Mouse (Mus musculus) forebrain, embryonic 10.5 days (tissue): ENCODE data around the gene Atrip. TPM values are rescaled to one million over a fixed set of nuclear protein-coding genes. Genes with fewer than 3 reads are reported as not detected.

Experiments used
- DNase-seq: peaks from one replicate; pipeline ENCODE4 v3.0.0-alpha.2; 2017; ENCODE audit warnings: low spot score; ENCODE audit errors: extremely low spot score
- H3K27ac ChIP-seq: fragments of 300-500 bp; sonication (generic); 2 replicates; pipeline ENCODE4 v1.5.1; 2016; ENCODE audit warnings: mild to moderate bottlenecking
- H3K27me3 ChIP-seq: fragments of 300-500 bp; sonication (generic); 2 replicates; pipeline ENCODE4 v1.6.1; 2016; ENCODE audit warnings: mild to moderate bottlenecking; ENCODE audit not compliant: poor library complexity, severe bottlenecking
- H3K36me3 ChIP-seq: fragments of 300-500 bp; sonication (generic); replicated peaks from 2 replicates; pipeline ENCODE4 v1.6.1; 2016; ENCODE audit warnings: mild to moderate bottlenecking, moderate library complexity
- H3K4me1 ChIP-seq: fragments of 300-500 bp; sonication (generic); 2 replicates; pipeline ENCODE4 v1.6.1; 2016
- H3K4me3 ChIP-seq: fragments of 300-500 bp; sonication (generic); 2 replicates; pipeline ENCODE4 v1.5.1; 2016; ENCODE audit warnings: mild to moderate bottlenecking, moderate library complexity
- H3K9me3 ChIP-seq: fragments of 300-500 bp; sonication (generic); 2 replicates; pipeline ENCODE4 v1.6.1; 2016; ENCODE audit warnings: mild to moderate bottlenecking, moderate library complexity
- WGBS: fragments of 180-500 bp; shearing (Covaris S2); methylation state at CpG from one replicate; pipeline ENCODE4 v1.1.7; 2016; 5-methylcytosine and 5-hydroxymethylcytosine counted together
- polyA plus RNA-seq: library from polyadenylated mRNA; unstranded; fragments of >200 nt; fragmentation: Nextera tagmentation; extraction: Ambion mirVana; gene quantifications from 2 replicates; pipeline ENCODE4 v1.2.1, GENCODE M21; 2016

Atrip gene
- polyA plus RNA-seq, 1 experiment from 2014 or later: 34.9 TPM

GRCm38 (mm10) chr9:109053366-109053765, 20.6 kb downstream of the Atrip start:
- H3K27ac ChIP-seq: no peak overlapping the region
- H3K27me3 ChIP-seq: no peaks in the 10 kb centered on the region
- peaks cover 25% of the 10 kb centered on the region for H3K4me1 ChIP-seq
- H3K9me3 ChIP-seq: no peaks in the 10 kb centered on the region
- peaks cover 25% of the 10 kb centered on the region for H3K36me3 ChIP-seq
- WGBS: 80% methylated on average over 3 of the region's 3 CpGs
- H3K4me3 ChIP-seq: no peak overlapping the region
- no peak for DNase-seq

GRCm38 (mm10) chr9:109052490-109053260, 21.2 kb downstream of the Atrip start:
- Histone ChIP-seq H3K9me3 (no peaks in the 10 kb centered on the region), H3K36me3 (peaks cover 18% of the 10 kb centered on the region), H3K27ac (no peak overlapping the region), H3K4me1 (peaks cover 25% of the 10 kb centered on the region), H3K4me3 (no peak overlapping the region), H3K27me3 (no peaks in the 10 kb centered on the region)
- WGBS: 88% methylated on average over 9 of the region's 9 CpGs
- DNase-seq: no peak

GRCm38 (mm10) chr9:109051651-109052489, 22.1 kb downstream of the Atrip start:
- peaks cover 25% of the 10 kb centered on the region for H3K4me1 ChIP-seq
- WGBS: 91% methylated on average over 10 of the region's 10 CpGs
- DNase-seq: no peak

GRCm38 (mm10) chr9:109051011-109051501, 22.9 kb downstream of the Atrip start:
- H3K27me3 ChIP-seq: no peaks in the 10 kb centered on the region
- H3K4me1 ChIP-seq: peaks cover 25% of the 10 kb centered on the region
- no peaks in the 10 kb centered on the region for H3K9me3 ChIP-seq
- no peak for DNase-seq
- no peak overlapping the region for H3K27ac ChIP-seq
- WGBS: 86% methylated on average over 13 of the region's 13 CpGs
- H3K4me3 ChIP-seq: no peak overlapping the region
- H3K36me3 ChIP-seq: peaks cover 3% of the 10 kb centered on the region; the same call in 1 of the 2 replicates

More at GRCm38 (mm10) chr9:109051651-109052489, 22.1 kb downstream of the Atrip start:
- Histone ChIP-seq H3K27me3 (no peaks in the 10 kb centered on the region), H3K4me3 (no peak overlapping the region), H3K36me3 (peaks cover 10% of the 10 kb centered on the region), H3K27ac (no peak overlapping the region), H3K9me3 (no peaks in the 10 kb centered on the region)

- 86% methylated on average over 3 of the region's 3 CpGs for WGBS
- H3K36me3 ChIP-seq: peaks cover 3% of the 10 kb centered on the region; the same call in 1 of the 2 replicates
- H3K27me3 ChIP-seq: no peaks in the 10 kb centered on the region
- H3K9me3 ChIP-seq: no peaks in the 10 kb centered on the region
- H3K4me1 ChIP-seq: peaks cover 25% of the 10 kb centered on the region
- no peak overlapping the region for H3K4me3 ChIP-seq
- H3K27ac ChIP-seq: no peak overlapping the region
- DNase-seq: no peak
Observed at GRCm38 (mm10) chr9:109050674-109050997, 23.3 kb downstream of the Atrip start.

GRCm38 (mm10) chr9:109049996-109050673, 23.8 kb downstream of the Atrip start:
- Histone ChIP-seq H3K4me1 (peaks cover 20% of the 10 kb centered on the region), H3K27ac (no peak overlapping the region), H3K4me3 (no peak overlapping the region), H3K36me3 (peaks cover 3% of the 10 kb centered on the region; the same call in 1 of the 2 replicates), H3K9me3 (no peaks in the 10 kb centered on the region), H3K27me3 (no peaks in the 10 kb centered on the region)
- DNase-seq: no peak
- 87% methylated on average over 9 of the region's 9 CpGs for WGBS

- peaks cover 12% of the 10 kb centered on the region for H3K4me1 ChIP-seq
- WGBS: 87% methylated on average over 7 of the region's 7 CpGs
- peaks cover 3% of the 10 kb centered on the region; the same call in 1 of the 2 replicates for H3K36me3 ChIP-seq
Observed at GRCm38 (mm10) chr9:109049316-109049715, 24.6 kb downstream of the Atrip start.

GRCm38 (mm10) chr9:109046306-109046705, 27.6 kb downstream of the Atrip start:
- 46% methylated on average over 5 of the region's 5 CpGs for WGBS
- DNase-seq: peak; percentile 50
- Histone ChIP-seq H3K36me3 (no peaks in the 10 kb centered on the region), H3K27me3 (no peaks in the 10 kb centered on the region), H3K27ac (no peak overlapping the region), H3K4me1 (peaks cover under 1% of the 10 kb centered on the region; the same call in 1 of the 2 replicates), H3K4me3 (no peak overlapping the region), H3K9me3 (no peaks in the 10 kb centered on the region)

More at GRCm38 (mm10) chr9:109049316-109049715, 24.6 kb downstream of the Atrip start:
- Histone ChIP-seq H3K27me3 (no peaks in the 10 kb centered on the region), H3K4me3 (no peak overlapping the region), H3K27ac (no peak overlapping the region), H3K9me3 (no peaks in the 10 kb centered on the region)
- DNase-seq: no peak

- H3K4me3 ChIP-seq: no peak overlapping the region
- no peaks in the 10 kb centered on the region for H3K9me3 ChIP-seq
- H3K4me1 ChIP-seq: peaks cover 30% of the 10 kb centered on the region
- peaks cover 14% of the 10 kb centered on the region for H3K27me3 ChIP-seq
- no peak for DNase-seq
- H3K36me3 ChIP-seq: no peaks in the 10 kb centered on the region
- no peak overlapping the region for H3K27ac ChIP-seq
- WGBS: 88% methylated on average over 5 of the region's 7 CpGs
Observed at GRCm38 (mm10) chr9:109041351-109041750, 32.6 kb downstream of the Atrip start.

- 71% methylated on average over 6 of the region's 6 CpGs for WGBS
- no peak for DNase-seq
- Histone ChIP-seq H3K9me3 (no peaks in the 10 kb centered on the region), H3K27ac (no peak overlapping the region), H3K27me3 (peaks cover 14% of the 10 kb centered on the region), H3K4me1 (peaks cover 30% of the 10 kb centered on the region), H3K36me3 (no peaks in the 10 kb centered on the region), H3K4me3 (no peak overlapping the region)
Observed at GRCm38 (mm10) chr9:109040906-109041305, 33.0 kb downstream of the Atrip start.

- Histone ChIP-seq H3K4me1 (peaks cover 30% of the 10 kb centered on the region), H3K27ac (no peak overlapping the region), H3K9me3 (no peaks in the 10 kb centered on the region), H3K4me3 (no peak overlapping the region), H3K27me3 (peaks cover 14% of the 10 kb centered on the region), H3K36me3 (no peaks in the 10 kb centered on the region)
- DNase-seq: no peak
- WGBS: 86% methylated on average over 8 of the region's 8 CpGs
Observed at GRCm38 (mm10) chr9:109040216-109040615, 33.7 kb downstream of the Atrip start.

- Histone ChIP-seq H3K4me1 (peaks cover 30% of the 10 kb centered on the region), H3K4me3 (peak overlapping the region; percentile 82; the same call in 1 of the 2 replicates), H3K36me3 (no peaks in the 10 kb centered on the region), H3K27ac (no peak overlapping the region), H3K27me3 (peaks cover 14% of the 10 kb centered on the region), H3K9me3 (no peaks in the 10 kb centered on the region)
- 86% methylated on average over 4 of the region's 4 CpGs for WGBS
- no peak for DNase-seq
Observed at GRCm38 (mm10) chr9:109039681-109040080, 34.2 kb downstream of the Atrip start.
